Mouse (Mus musculus) midbrain, embryonic 15.5 days (tissue): ENCODE results near the gene Mtmr12. TPM values are rescaled to one million over a fixed set of nuclear protein-coding genes. Genes with fewer than 3 reads are reported as not detected.

Experiments used
- ATAC-seq: fragments of 200-750 bp; cut with Nextera tagmentation; replicated peaks from 2 replicates; pipeline ENCODE4 v1.8.0; 2017; ENCODE audit warnings: moderate TSS enrichment
- H3K27ac ChIP-seq: fragments of 300-500 bp; sonication (generic); 2 replicates; pipeline ENCODE4 v1.5.1; 2015; ENCODE audit warnings: mild to moderate bottlenecking, inconsistent platforms
- H3K27me3 ChIP-seq: fragments of 300-500 bp; sonication (generic); replicated peaks from 2 replicates; pipeline ENCODE4 v1.6.1; 2015; ENCODE audit warnings: inconsistent platforms
- H3K36me3 ChIP-seq: fragments of 300-500 bp; sonication (generic); replicated peaks from 2 replicates; pipeline ENCODE4 v1.6.1; 2015; ENCODE audit warnings: inconsistent platforms
- H3K4me1 ChIP-seq: fragments of 300-500 bp; sonication (generic); 2 replicates; pipeline ENCODE4 v1.6.1; 2015; ENCODE audit warnings: inconsistent platforms
- H3K4me2 ChIP-seq: fragments of 300-500 bp; sonication (generic); 2 replicates; pipeline ENCODE4 v1.6.1; 2015; ENCODE audit warnings: inconsistent platforms, mild to moderate bottlenecking, moderate library complexity
- H3K4me3 ChIP-seq: fragments of 300-500 bp; sonication (generic); 2 replicates; pipeline ENCODE4 v1.5.1; 2015; ENCODE audit warnings: mild to moderate bottlenecking, inconsistent platforms
- H3K9ac ChIP-seq: fragments of 300-500 bp; sonication (generic); 2 replicates; pipeline ENCODE4 v1.6.1; 2015; ENCODE audit warnings: mild to moderate bottlenecking, inconsistent platforms
- H3K9me3 ChIP-seq: fragments of 300-500 bp; sonication (generic); 2 replicates; pipeline ENCODE4 v1.6.1; 2016; ENCODE audit warnings: inconsistent platforms
- WGBS: fragments of 180-500 bp; shearing (Covaris S2); methylation state at CpG from one replicate; pipeline ENCODE4 v1.1.7; 2015; ENCODE audit warnings: mixed read lengths; 5-methylcytosine and 5-hydroxymethylcytosine counted together
- polyA plus RNA-seq: library from polyadenylated mRNA; unstranded; fragments of >200 nt; fragmentation: Nextera tagmentation; extraction: Ambion mirVana; gene quantifications from 2 replicates; pipeline ENCODE4 v1.2.1, GENCODE M21; 2015

The Mtmr12 gene
- polyA plus RNA-seq, 1 experiment from 2014 or later: 9.6 TPM

DNA sequence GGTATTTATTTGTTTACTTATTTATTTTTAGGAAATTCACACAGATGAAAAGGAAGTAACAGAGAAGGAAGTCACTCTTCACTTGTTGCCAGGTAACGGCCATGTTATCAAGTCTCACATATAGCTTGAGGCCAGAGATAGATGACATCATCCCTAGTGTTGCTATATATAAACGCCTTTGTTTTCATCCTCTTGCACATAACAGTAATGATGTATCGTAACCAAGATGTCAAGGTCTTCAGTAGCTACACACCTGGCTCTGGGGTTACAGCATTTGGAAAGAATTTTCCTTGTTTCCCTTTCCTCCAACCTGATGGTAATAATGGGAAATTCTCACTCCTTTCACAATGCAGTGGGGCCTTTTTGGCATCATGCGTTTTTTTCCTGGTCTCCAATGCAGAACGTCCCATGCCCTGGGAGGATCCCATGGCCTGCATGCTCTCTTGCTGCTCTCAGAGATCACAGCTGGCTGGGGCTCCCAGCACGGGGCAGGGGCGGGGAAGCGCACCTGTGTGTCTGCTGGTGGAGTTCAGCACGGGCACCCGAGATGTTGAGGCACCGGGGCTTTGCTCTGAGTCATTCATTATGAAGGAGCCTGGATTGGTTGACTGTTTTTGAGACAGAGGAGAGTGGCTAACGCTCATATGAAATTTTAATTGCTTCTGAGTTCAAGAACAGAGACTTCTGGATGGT lies 25.6 kb downstream of the Mtmr12 start:
- H3K27ac ChIP-seq: no peak overlapping the region
- WGBS: 63% methylated on average over 12 of the region's 12 CpGs
- no peaks in the 10 kb centered on the region for H3K27me3 ChIP-seq
- no peaks in the 10 kb centered on the region for H3K36me3 ChIP-seq
- no peaks in the 10 kb centered on the region for H3K9me3 ChIP-seq
- H3K9ac ChIP-seq: no peak overlapping the region
- H3K4me1 ChIP-seq: peaks cover 13% of the 10 kb centered on the region
- ATAC-seq: peak; percentile 59
- H3K4me3 ChIP-seq: no peak overlapping the region
- no peak overlapping the region for H3K4me2 ChIP-seq

DNA sequence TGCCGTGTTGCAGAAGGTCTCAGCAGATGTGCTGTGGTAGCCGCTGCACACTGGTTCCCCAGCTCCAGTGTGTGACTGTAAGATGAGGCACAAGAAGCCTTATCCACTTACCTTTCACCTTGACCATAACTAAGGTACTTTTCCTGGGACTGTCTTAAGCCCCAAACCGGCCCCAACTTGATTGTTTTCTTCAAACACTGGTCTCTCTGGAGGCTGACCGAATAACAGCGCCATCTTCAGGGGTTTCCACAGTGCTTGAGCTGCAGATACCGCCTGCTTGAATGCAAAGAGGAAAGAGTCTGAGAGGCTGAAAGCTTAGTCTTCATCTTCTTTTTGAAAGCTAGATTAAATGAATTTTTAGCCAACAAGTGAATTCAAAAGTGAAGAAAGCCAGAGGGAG lies 26.6 kb downstream of the Mtmr12 start:
- Histone ChIP-seq H3K27ac (no peak overlapping the region), H3K36me3 (no peaks in the 10 kb centered on the region), H3K27me3 (no peaks in the 10 kb centered on the region), H3K4me3 (no peak overlapping the region), H3K4me2 (no peak overlapping the region), H3K4me1 (peaks cover 13% of the 10 kb centered on the region), H3K9me3 (no peaks in the 10 kb centered on the region), H3K9ac (no peak overlapping the region)
- 79% methylated on average over 6 of the region's 6 CpGs for WGBS
- ATAC-seq: no peak

DNA sequence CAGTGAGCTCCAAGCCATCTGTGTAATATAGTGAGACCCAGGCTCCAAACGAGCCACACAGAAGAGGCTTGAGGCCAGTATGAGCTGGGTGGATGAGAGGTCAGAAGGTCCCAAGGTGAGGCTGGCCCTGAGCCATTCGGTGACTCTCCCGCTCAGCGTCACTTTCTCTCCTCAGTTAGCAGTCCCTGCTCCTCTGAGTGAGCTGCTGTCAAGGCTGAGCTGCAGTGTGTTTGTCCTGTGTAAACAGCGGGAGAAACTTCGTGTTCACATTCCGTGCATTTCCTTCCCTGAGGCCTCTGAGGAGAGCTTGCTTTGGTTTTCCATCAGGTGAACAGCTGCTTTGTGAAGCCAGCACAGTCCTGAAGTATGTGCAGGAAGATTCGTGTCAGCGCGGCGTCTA lies 27.6 kb downstream of the Mtmr12 start:
- H3K9me3 ChIP-seq: no peaks in the 10 kb centered on the region
- no peak overlapping the region for H3K9ac ChIP-seq
- no peak overlapping the region for H3K27ac ChIP-seq
- H3K4me1 ChIP-seq: peaks cover 13% of the 10 kb centered on the region
- H3K27me3 ChIP-seq: no peaks in the 10 kb centered on the region
- ATAC-seq: 0 out of 2 replicates have a peak, but pooled peaks have one; percentile 7
- no peak overlapping the region for H3K4me3 ChIP-seq
- 83% methylated on average over 11 of the region's 11 CpGs for WGBS
- H3K36me3 ChIP-seq: no peaks in the 10 kb centered on the region
- H3K4me2 ChIP-seq: no peak overlapping the region

DNA sequence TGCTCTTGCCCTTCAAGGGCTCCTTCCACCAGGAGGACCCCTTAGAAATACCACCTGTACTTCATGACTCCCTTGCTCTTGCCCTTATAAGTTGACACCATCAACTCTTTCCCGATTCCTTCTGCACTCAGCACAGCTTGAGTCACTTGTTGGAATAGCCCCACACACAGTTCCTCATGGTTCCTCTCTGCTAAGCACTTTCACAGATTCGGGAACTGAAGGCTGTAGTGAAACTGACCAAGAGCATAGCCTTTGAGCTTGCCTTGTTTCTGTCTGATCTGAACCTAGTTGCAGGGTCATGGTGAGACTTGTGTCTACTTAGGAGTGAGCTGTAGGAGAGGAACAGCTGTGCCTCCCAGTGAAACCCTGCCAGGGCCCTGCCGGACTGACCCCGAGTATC lies 28.2 kb downstream of the Mtmr12 start:
- no peak overlapping the region for H3K27ac ChIP-seq

DNA sequence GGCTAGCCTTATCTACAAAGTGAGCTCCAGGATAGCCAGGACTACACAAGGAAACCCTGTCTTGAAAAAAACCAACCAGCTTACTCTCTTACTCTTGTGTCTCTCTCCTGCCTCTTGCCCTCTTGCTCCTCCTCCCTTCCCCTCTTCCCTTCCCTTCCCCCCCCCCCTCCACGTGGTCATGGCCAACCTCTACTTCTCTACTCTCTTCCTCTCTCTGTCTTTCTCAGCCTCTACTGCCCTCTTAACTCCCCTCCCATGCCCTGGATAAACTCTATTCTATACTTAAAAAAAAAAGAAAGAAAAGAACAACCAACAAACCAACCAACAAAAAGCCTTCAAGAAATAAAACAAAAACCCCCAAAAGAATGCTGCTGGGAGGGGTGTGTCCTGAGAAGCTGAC lies 30.7 kb downstream of the Mtmr12 start:
- no peak overlapping the region for H3K27ac ChIP-seq
- H3K36me3 ChIP-seq: 0 out of 2 replicates have a peak, but pooled peaks cover 8% of the 10 kb centered on the region
- no peaks in the 10 kb centered on the region for H3K27me3 ChIP-seq
- no peak overlapping the region for H3K9ac ChIP-seq
- H3K4me1 ChIP-seq: no peaks in the 10 kb centered on the region; the same call in 1 of the 2 replicates
- H3K4me3 ChIP-seq: no peak overlapping the region
- H3K4me2 ChIP-seq: no peak overlapping the region
- no peaks in the 10 kb centered on the region for H3K9me3 ChIP-seq
- ATAC-seq: no peak
- WGBS: 22% methylated on average over 1 of the region's 1 CpGs

More for the DNA sequence above, 28.2 kb downstream of the Mtmr12 start:
- Histone ChIP-seq H3K4me2 (no peak overlapping the region), H3K4me3 (no peak overlapping the region), H3K4me1 (peaks cover 8% of the 10 kb centered on the region), H3K9ac (no peak overlapping the region), H3K27me3 (no peaks in the 10 kb centered on the region), H3K36me3 (no peaks in the 10 kb centered on the region), H3K9me3 (no peaks in the 10 kb centered on the region)
- ATAC-seq: no peak
- 88% methylated on average over 4 of the region's 4 CpGs for WGBS

DNA sequence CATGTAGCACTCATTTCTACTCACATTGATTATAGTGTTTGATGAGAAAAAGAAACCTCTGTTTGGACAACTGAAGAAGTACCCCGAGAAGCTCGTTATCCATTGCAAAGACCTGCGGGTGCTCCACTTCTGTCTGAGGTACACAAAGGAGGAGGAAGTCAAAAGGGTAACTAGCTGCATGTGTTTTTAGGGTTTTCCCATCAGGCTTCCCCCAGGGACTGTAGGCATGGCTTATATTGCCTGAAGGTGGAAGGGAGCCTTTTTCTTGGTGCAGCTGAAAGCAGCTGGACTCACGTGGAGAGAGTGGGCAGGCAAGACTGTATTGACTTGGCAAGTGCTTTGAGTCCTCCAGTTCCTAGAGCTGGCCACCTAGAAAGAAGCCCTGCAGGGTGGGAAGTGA lies 31.2 kb downstream of the Mtmr12 start:
- H3K27me3 ChIP-seq: no peaks in the 10 kb centered on the region
- 0 out of 2 replicates have a peak, but pooled peaks cover 8% of the 10 kb centered on the region for H3K36me3 ChIP-seq
- H3K27ac ChIP-seq: no peak overlapping the region
- no peak for ATAC-seq
- H3K4me3 ChIP-seq: no peak overlapping the region
- H3K4me1 ChIP-seq: no peaks in the 10 kb centered on the region
- WGBS: 70% methylated on average over 4 of the region's 4 CpGs
- no peak overlapping the region for H3K4me2 ChIP-seq
- H3K9ac ChIP-seq: no peak overlapping the region
- H3K9me3 ChIP-seq: no peaks in the 10 kb centered on the region

DNA sequence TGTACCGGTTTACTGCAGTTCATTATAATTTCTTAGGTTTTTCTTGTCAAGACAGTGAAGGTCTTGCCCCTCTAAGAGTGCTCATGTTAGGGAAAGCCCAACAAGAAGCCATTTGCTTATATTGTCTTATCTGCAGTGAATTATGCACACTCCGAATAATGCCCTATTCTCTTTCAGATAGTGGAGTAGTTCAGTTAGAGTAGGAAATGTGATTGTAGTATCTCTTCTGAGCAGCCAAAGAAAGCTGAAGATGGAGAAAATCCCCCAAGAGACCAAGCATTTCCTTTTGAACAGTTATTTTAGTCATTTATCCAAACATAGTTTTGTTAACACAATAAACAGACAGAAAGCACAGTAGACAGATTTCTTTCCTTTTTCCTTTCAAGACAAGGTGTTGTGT lies 32.1 kb downstream of the Mtmr12 start:
- Histone ChIP-seq H3K4me3 (no peak overlapping the region), H3K4me1 (no peaks in the 10 kb centered on the region), H3K9ac (no peak overlapping the region), H3K9me3 (no peaks in the 10 kb centered on the region), H3K36me3 (0 out of 2 replicates have a peak, but pooled peaks cover 8% of the 10 kb centered on the region), H3K27ac (no peak overlapping the region), H3K4me2 (no peak overlapping the region), H3K27me3 (no peaks in the 10 kb centered on the region)
- ATAC-seq: no peak
- WGBS: 93% methylated on average over 2 of the region's 2 CpGs

DNA sequence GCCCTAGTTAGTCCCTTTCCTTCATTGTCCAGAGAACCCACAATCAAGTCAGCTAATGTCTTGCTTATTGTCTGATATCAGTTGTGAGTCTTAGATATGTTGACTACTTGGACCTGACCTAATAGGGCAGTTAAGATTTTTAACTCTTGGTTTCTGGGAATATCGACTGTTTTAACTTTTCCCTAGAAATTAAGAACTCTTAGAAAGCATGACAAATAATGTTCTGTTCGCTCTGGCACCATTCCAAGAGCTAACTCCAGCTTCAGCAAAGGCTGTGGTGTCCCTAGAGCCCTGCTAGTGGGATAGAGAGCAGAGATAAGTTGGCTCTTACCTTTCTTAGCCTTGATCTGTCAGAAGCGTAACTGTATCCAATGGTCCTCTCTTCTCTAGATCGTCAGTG lies 32.7 kb downstream of the Mtmr12 start:
- H3K4me1 ChIP-seq: no peaks in the 10 kb centered on the region
- WGBS: 85% methylated on average over 4 of the region's 4 CpGs
- H3K27ac ChIP-seq: no peak overlapping the region
- 0 out of 2 replicates have a peak, but pooled peaks cover 8% of the 10 kb centered on the region for H3K36me3 ChIP-seq
- no peaks in the 10 kb centered on the region for H3K9me3 ChIP-seq
- no peak for ATAC-seq
- no peak overlapping the region for H3K4me3 ChIP-seq
- no peak overlapping the region for H3K4me2 ChIP-seq
- H3K9ac ChIP-seq: no peak overlapping the region
- no peaks in the 10 kb centered on the region for H3K27me3 ChIP-seq

DNA sequence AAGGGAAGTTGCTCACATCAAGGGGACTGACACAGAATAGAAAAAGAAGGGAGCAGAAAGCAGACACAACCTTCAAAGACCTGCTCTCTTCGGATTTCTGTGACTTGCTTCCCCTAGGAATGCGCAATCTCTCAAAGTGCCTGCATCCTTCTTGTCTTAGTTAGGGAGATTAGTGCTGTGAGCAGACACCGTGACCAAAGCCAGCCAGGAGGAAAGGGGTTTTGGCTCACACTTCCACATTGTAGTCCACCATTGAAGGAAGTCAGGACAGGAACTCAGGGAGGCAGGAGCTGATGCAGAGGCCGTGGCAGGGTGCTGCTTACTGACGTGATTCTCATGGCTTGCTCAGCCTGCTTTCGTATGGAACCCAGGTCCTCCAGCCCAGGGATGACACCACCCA lies 33.5 kb downstream of the Mtmr12 start:
- Histone ChIP-seq H3K27ac (no peak overlapping the region), H3K4me1 (no peaks in the 10 kb centered on the region), H3K9ac (no peak overlapping the region), H3K4me3 (no peak overlapping the region), H3K36me3 (0 out of 2 replicates have a peak, but pooled peaks cover 11% of the 10 kb centered on the region), H3K9me3 (no peaks in the 10 kb centered on the region), H3K4me2 (no peak overlapping the region), H3K27me3 (no peaks in the 10 kb centered on the region)
- 57% methylated on average over 6 of the region's 6 CpGs for WGBS
- no peak for ATAC-seq

DNA sequence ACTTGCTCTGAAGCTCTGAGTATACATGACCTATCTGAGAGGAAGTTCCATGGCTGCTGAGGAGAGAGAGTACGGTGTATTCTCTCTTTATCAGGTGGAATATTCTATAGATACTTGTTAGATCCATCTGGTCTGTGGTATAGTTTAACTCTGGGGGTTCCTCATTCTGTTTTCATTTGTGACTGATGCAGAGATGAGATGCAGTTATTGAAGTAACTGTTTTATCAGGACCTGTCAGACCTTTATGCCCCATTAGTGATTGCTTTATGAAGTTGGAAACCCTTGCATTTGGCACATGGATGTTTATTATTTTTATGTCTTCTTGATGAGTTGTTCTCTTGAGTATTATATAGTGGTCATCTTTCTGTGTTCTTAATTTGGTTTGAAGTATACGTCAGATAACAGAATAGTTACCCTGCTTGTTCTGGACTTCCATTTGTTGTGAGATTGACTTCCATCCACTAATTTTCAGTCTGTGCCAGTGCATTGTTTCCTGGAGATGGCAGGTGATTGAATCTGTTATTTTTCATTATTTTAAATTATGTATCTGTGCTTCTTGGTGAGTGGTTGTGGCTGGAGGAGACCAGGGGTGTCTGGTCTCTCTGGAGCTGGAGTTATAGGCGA lies 36.0 kb downstream of the Mtmr12 start:
- H3K4me3 ChIP-seq: no peak overlapping the region
- peaks cover 11% of the 10 kb centered on the region; the same call in 1 of the 2 replicates for H3K36me3 ChIP-seq
- no peaks in the 10 kb centered on the region for H3K9me3 ChIP-seq
- H3K4me1 ChIP-seq: no peaks in the 10 kb centered on the region
- ATAC-seq: no peak
- WGBS: over 99% methylated on average over 3 of the region's 3 CpGs
- no peak overlapping the region for H3K9ac ChIP-seq
- H3K4me2 ChIP-seq: no peak overlapping the region
- H3K27ac ChIP-seq: no peak overlapping the region
- no peaks in the 10 kb centered on the region for H3K27me3 ChIP-seq

DNA sequence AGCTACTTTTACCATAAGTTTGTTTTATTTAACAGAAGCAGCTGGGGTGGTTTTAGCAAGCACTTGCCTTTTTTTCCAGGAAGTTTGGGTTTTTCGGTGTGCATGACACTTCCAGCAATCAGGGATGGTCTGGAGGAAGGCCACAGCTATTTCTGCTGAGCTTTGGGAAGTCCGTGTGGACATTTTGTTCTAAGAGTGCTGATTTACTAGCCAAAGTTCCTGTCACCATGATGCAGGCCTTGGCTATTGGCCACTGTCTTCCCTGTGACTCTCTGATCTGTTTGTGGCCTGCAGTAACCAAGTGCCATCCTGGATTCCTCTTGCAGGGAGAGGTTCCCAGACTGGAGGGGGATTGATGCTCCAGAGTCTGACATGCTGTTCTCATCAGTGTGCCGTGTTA lies 39.0 kb downstream of the Mtmr12 start:
- ATAC-seq: no peak
- no peak overlapping the region for H3K27ac ChIP-seq
- peaks cover 11% of the 10 kb centered on the region; the same call in 1 of the 2 replicates for H3K36me3 ChIP-seq
- no peak overlapping the region for H3K9ac ChIP-seq
- H3K4me3 ChIP-seq: no peak overlapping the region
- no peaks in the 10 kb centered on the region for H3K27me3 ChIP-seq
- WGBS: 84% methylated on average over 3 of the region's 3 CpGs
- no peaks in the 10 kb centered on the region for H3K9me3 ChIP-seq
- no peak overlapping the region for H3K4me2 ChIP-seq
- peaks cover 7% of the 10 kb centered on the region; the same call in 1 of the 2 replicates for H3K4me1 ChIP-seq

DNA sequence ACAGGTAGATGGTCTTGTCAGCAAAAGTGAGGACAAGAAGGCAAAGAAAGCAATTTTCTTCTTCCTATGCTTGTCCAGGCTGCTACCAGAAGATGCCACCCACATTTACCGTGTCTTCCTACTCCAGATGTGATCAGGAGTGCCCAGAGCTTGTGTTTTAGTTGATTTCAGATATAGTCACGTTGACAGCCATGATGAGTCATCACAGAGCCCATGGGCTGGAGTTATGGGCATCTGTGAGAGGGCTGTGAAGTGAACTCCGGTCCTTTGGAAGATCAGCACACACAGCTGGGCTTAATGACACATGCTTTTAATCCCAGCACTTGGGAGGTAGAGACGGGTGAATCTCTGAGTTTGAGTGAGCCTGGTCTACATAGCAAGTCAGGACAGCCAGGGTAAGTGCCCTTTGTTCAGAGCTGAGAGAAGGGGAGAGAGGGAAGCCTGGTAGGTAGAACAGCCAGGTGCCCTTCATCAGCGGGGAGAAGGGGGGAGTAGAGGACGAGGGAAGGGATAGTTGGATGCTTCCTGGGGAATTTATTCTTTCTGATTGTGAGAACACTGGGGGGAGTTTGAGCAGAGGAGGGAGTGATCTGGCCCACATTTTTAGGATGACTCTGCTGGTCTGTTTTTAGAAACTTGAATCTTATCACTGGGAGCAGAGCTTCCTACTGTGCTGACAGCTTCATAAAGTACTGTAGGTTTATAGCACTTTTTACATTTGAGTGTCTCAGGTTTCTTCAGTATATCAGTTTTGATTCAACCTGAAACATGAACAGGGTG lies 40.9 kb downstream of the Mtmr12 start:
- Histone ChIP-seq H3K4me3 (no peak overlapping the region), H3K36me3 (peaks cover 3% of the 10 kb centered on the region; the same call in 1 of the 2 replicates), H3K4me2 (no peak overlapping the region), H3K4me1 (peaks cover 7% of the 10 kb centered on the region; the same call in 1 of the 2 replicates), H3K9me3 (no peaks in the 10 kb centered on the region), H3K27ac (no peak overlapping the region), H3K27me3 (no peaks in the 10 kb centered on the region), H3K9ac (no peak overlapping the region)
- no peak for ATAC-seq
- 71% methylated on average over 6 of the region's 6 CpGs for WGBS
